Mouse (Mus musculus) hindbrain, embryonic 10.5 days (tissue): Measurements from ENCODE around the gene Enox1. TPM values are rescaled to one million over a fixed set of nuclear protein-coding genes. Genes with fewer than 3 reads are reported as not detected.
A peak's percentile ranks its signal among the peaks of the same experiment; 100 is the strongest.

Experiments used
- DNase-seq: peaks from one replicate; pipeline ENCODE4 v3.0.0-alpha.2; 2017; ENCODE audit warnings: low spot score
- H3K27ac ChIP-seq: fragments of 300-500 bp; sonication (generic); 2 replicates; pipeline ENCODE4 v1.5.1; 2016; ENCODE audit warnings: mild to moderate bottlenecking, moderate library complexity
- H3K27me3 ChIP-seq: fragments of 300-500 bp; sonication (generic); 2 replicates; pipeline ENCODE4 v1.6.1; 2016; ENCODE audit warnings: mild to moderate bottlenecking; ENCODE audit not compliant: poor library complexity, insufficient read depth, severe bottlenecking
- H3K36me3 ChIP-seq: fragments of 300-500 bp; sonication (generic); 2 replicates; pipeline ENCODE4 v1.6.1; 2016; ENCODE audit warnings: mild to moderate bottlenecking, moderate library complexity
- H3K4me1 ChIP-seq: fragments of 300-500 bp; sonication (generic); replicated peaks from 2 replicates; pipeline ENCODE4 v1.6.1; 2016; ENCODE audit warnings: mild to moderate bottlenecking
- H3K4me3 ChIP-seq: fragments of 300-500 bp; sonication (generic); 2 replicates; pipeline ENCODE4 v1.5.1; 2016; ENCODE audit warnings: mild to moderate bottlenecking, moderate library complexity
- H3K9me3 ChIP-seq: fragments of 300-500 bp; sonication (generic); 2 replicates; pipeline ENCODE4 v1.6.1; 2016; ENCODE audit warnings: mild to moderate bottlenecking, moderate library complexity
- WGBS: fragments of 180-500 bp; shearing (Covaris S2); methylation state at CpG from one replicate; pipeline ENCODE4 v1.1.7; 2016; 5-methylcytosine and 5-hydroxymethylcytosine counted together
- polyA plus RNA-seq: library from polyadenylated mRNA; unstranded; fragments of >200 nt; fragmentation: Nextera tagmentation; extraction: Ambion mirVana; gene quantifications from 2 replicates; pipeline ENCODE4 v1.2.1, GENCODE M21; 2016

Enox1 gene
- polyA plus RNA-seq, 1 experiment from 2014 or later: 17.6 TPM

GRCm38 (mm10) chr14:77162496-77162895 is 5.9 kb downstream of the Enox1 start:
- Histone ChIP-seq H3K27ac (no peak overlapping the region), H3K4me1 (peaks cover 12% of the 10 kb centered on the region), H3K27me3 (no peaks in the 10 kb centered on the region), H3K9me3 (no peaks in the 10 kb centered on the region), H3K36me3 (no peaks in the 10 kb centered on the region), H3K4me3 (no peak overlapping the region)
- no peak for DNase-seq
- 85% methylated on average over 3 of the region's 3 CpGs for WGBS

DNA sequence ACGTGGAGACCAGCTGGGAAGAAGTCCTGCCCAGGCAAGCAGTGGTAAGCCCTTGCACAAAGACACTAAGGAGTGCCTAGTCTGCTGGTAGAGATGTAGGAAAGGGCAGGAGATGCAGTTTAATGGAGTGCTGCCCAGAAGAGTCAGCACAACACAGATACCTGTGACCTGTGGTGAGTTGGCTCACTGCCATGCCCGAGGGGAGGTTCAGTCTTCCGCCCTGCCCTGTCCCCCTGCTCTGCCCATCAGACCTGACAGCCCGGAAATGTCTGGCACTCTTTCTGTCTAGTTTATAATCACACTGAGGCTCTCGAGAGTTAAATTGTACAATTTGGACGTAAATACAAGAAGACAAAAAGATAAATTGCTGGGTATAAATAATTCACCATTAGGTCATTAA is 7.8 kb downstream of the Enox1 start:
- Histone ChIP-seq H3K9me3 (no peaks in the 10 kb centered on the region), H3K27me3 (no peaks in the 10 kb centered on the region), H3K36me3 (no peaks in the 10 kb centered on the region), H3K27ac (no peak overlapping the region), H3K4me1 (0 out of 2 replicates have a peak, but pooled peaks cover 3% of the 10 kb centered on the region), H3K4me3 (no peak overlapping the region)
- no peak for DNase-seq
- 90% methylated on average over 6 of the region's 6 CpGs for WGBS

GRCm38 (mm10) chr14:77168161-77168560 is 11.6 kb downstream of the Enox1 start:
- H3K4me1 ChIP-seq: no peaks in the 10 kb centered on the region
- H3K36me3 ChIP-seq: no peaks in the 10 kb centered on the region
- no peak overlapping the region for H3K4me3 ChIP-seq
- WGBS: 94% methylated on average over 6 of the region's 6 CpGs
- no peaks in the 10 kb centered on the region for H3K27me3 ChIP-seq
- no peak for DNase-seq
- H3K27ac ChIP-seq: no peak overlapping the region
- no peaks in the 10 kb centered on the region for H3K9me3 ChIP-seq

- Histone ChIP-seq H3K4me1 (0 out of 2 replicates have a peak, but pooled peaks cover 4% of the 10 kb centered on the region), H3K36me3 (no peaks in the 10 kb centered on the region), H3K27ac (no peak overlapping the region), H3K4me3 (no peak overlapping the region), H3K9me3 (no peaks in the 10 kb centered on the region), H3K27me3 (no peaks in the 10 kb centered on the region)
- no peak for DNase-seq
- WGBS: 79% methylated on average over 15 of the region's 15 CpGs
These were observed 17.9 kb downstream of the Enox1 start for GRCm38 (mm10) chr14:77174491-77174890.

- Histone ChIP-seq H3K4me3 (no peak overlapping the region), H3K36me3 (no peaks in the 10 kb centered on the region), H3K4me1 (0 out of 2 replicates have a peak, but pooled peaks cover 4% of the 10 kb centered on the region), H3K27ac (no peak overlapping the region), H3K27me3 (no peaks in the 10 kb centered on the region), H3K9me3 (no peaks in the 10 kb centered on the region)
- 97% methylated on average over 9 of the region's 9 CpGs for WGBS
- DNase-seq: no peak
These were observed 18.4 kb downstream of the Enox1 start for GRCm38 (mm10) chr14:77174931-77175330.

GRCm38 (mm10) chr14:77180241-77180640 is 23.7 kb downstream of the Enox1 start:
- Histone ChIP-seq H3K9me3 (no peaks in the 10 kb centered on the region), H3K36me3 (no peaks in the 10 kb centered on the region), H3K4me3 (no peak overlapping the region), H3K27ac (no peak overlapping the region), H3K4me1 (no peaks in the 10 kb centered on the region), H3K27me3 (no peaks in the 10 kb centered on the region)
- DNase-seq: no peak
- WGBS: 84% methylated on average over 7 of the region's 7 CpGs

DNA sequence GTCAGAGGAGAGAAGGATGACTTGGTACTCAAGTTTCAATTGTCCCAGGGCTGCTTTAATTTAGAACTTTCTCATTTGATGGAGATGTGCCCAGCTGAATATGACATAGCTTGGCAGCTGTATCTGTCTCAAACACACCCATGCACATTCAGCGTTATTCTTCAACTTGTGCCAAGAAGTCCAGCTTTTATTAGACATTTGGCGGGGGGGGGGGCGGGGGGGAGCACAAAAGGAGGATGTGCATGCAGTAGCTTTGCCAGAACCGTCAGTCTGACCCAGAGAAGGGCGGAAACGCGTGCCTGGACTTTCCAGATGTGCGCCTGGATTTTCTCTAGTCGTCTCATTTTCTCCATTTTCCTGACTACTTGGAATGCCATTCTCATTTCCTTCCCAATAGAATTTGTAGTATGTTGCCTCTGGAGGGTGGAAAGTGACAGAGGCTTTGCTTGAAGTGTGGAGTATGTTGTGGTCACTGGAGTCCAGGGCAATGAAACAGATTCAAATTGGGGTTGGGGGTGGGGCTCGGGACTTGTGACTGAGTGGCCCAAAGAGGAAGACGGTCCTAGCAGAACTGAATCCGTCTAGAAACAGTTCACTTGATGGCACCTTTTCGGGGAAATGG is 24.3 kb downstream of the Enox1 start:
- DNase-seq: no peak
- Histone ChIP-seq H3K27me3 (no peaks in the 10 kb centered on the region), H3K9me3 (no peaks in the 10 kb centered on the region), H3K36me3 (no peaks in the 10 kb centered on the region), H3K27ac (no peak overlapping the region), H3K4me1 (no peaks in the 10 kb centered on the region), H3K4me3 (no peak overlapping the region)
- WGBS: 85% methylated on average over 13 of the region's 13 CpGs

- Histone ChIP-seq H3K4me3 (no peak overlapping the region), H3K9me3 (no peaks in the 10 kb centered on the region), H3K27me3 (no peaks in the 10 kb centered on the region), H3K4me1 (no peaks in the 10 kb centered on the region), H3K36me3 (no peaks in the 10 kb centered on the region), H3K27ac (no peak overlapping the region)
- 83% methylated on average over 5 of the region's 5 CpGs for WGBS
- DNase-seq: no peak
These were observed 26.9 kb downstream of the Enox1 start for GRCm38 (mm10) chr14:77183491-77183890.

- no peaks in the 10 kb centered on the region for H3K9me3 ChIP-seq
- peaks cover under 1% of the 10 kb centered on the region; the same call in 1 of the 2 replicates for H3K4me1 ChIP-seq
- no peaks in the 10 kb centered on the region for H3K27me3 ChIP-seq
- no peaks in the 10 kb centered on the region for H3K36me3 ChIP-seq
- H3K4me3 ChIP-seq: no peak overlapping the region
- WGBS: 84% methylated on average over 2 of the region's 2 CpGs
- no peak overlapping the region for H3K27ac ChIP-seq
- DNase-seq: no peak
These were observed 33.6 kb downstream of the Enox1 start for GRCm38 (mm10) chr14:77190158-77190557.

GRCm38 (mm10) chr14:77195314-77196020 is 38.9 kb downstream of the Enox1 start:
- H3K4me1 ChIP-seq: peaks cover 8% of the 10 kb centered on the region; the same call in 1 of the 2 replicates
- no peaks in the 10 kb centered on the region for H3K36me3 ChIP-seq
- H3K4me3 ChIP-seq: no peak overlapping the region
- no peak overlapping the region for H3K27ac ChIP-seq
- peak; percentile 16 for DNase-seq
- H3K27me3 ChIP-seq: no peaks in the 10 kb centered on the region
- WGBS: 64% methylated on average over 18 of the region's 18 CpGs
- no peaks in the 10 kb centered on the region for H3K9me3 ChIP-seq

- no peak overlapping the region for H3K27ac ChIP-seq
- WGBS: 69% methylated on average over 3 of the region's 3 CpGs
These were observed 39.7 kb downstream of the Enox1 start for GRCm38 (mm10) chr14:77196246-77196645.

DNA sequence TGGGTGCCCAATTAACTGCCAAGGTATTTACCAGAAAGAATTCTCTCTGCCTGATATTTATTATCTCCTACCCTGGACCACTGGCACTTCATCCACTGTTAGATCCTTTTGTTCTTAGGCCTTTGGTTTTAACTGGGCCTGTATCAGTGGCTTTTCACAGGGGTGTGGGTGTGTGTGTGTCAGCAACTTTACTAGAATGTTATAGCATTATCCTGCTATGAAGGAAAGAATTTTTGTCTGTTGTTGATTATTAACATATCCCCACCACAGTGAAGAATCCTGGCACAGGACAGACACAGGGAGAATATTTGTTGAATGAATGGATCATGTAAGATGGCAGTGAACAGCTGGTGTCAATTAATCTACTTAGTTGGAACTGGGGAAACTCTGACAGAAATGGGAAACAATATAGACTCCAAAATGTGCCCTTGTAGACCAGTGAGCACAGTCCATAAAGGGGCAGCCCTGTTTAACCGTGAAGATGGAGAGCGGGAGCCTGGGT is 40.9 kb downstream of the Enox1 start:
- no peak overlapping the region for H3K4me3 ChIP-seq
- 86% methylated on average over 2 of the region's 2 CpGs for WGBS

More at GRCm38 (mm10) chr14:77196246-77196645, 39.7 kb downstream of the Enox1 start:
- Histone ChIP-seq H3K4me1 (peaks cover 8% of the 10 kb centered on the region; the same call in 1 of the 2 replicates), H3K27me3 (no peaks in the 10 kb centered on the region), H3K36me3 (no peaks in the 10 kb centered on the region), H3K4me3 (no peak overlapping the region), H3K9me3 (no peaks in the 10 kb centered on the region)
- no peak for DNase-seq

DNA sequence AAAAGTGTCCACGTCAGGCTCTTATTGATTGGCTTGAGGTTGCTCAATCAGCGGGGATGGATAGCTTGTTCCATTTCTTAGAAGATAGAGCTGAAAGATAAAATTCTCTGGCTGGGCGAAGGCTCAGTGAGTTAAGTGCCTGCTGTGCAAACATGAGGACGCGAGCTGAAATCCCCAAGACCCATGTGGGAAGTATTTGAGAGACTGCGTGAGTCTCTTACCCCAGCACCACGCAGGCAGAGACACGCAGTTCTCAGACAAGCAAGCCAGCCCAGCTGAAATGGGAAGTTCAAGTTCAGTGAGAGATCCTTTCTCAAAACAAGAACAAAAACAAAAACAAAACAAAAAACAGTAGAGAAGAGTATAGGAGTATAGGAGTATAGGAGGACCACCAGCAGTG is 54.3 kb downstream of the Enox1 start:
- no peaks in the 10 kb centered on the region for H3K36me3 ChIP-seq
- H3K27me3 ChIP-seq: no peaks in the 10 kb centered on the region
- H3K4me1 ChIP-seq: 0 out of 2 replicates have a peak, but pooled peaks cover 3% of the 10 kb centered on the region
- 87% methylated on average over 8 of the region's 8 CpGs for WGBS
- DNase-seq: no peak
- H3K4me3 ChIP-seq: no peak overlapping the region
- no peaks in the 10 kb centered on the region for H3K9me3 ChIP-seq
- no peak overlapping the region for H3K27ac ChIP-seq

More for the DNA sequence above, 40.9 kb downstream of the Enox1 start:
- Histone ChIP-seq H3K27ac (no peak overlapping the region), H3K27me3 (no peaks in the 10 kb centered on the region), H3K4me1 (peaks cover 8% of the 10 kb centered on the region; the same call in 1 of the 2 replicates), H3K9me3 (no peaks in the 10 kb centered on the region), H3K36me3 (no peaks in the 10 kb centered on the region)
- no peak for DNase-seq
